Mouse (Mus musculus) adipocyte (in vitro differentiated cells): ENCODE measurements around the gene Nr1d2.
"Not testable (repeated sequence)": the region's sequence is repeated elsewhere in the genome, so short reads cannot be mapped to it uniquely, and the experiment has no call there.

ENCODE experiments used
- DNase-seq: peaks from one replicate; pipeline ENCODE4 v3.0.0-alpha.2; 2016; ENCODE audit warnings: low spot score

Nr1d2 gene

DNA sequence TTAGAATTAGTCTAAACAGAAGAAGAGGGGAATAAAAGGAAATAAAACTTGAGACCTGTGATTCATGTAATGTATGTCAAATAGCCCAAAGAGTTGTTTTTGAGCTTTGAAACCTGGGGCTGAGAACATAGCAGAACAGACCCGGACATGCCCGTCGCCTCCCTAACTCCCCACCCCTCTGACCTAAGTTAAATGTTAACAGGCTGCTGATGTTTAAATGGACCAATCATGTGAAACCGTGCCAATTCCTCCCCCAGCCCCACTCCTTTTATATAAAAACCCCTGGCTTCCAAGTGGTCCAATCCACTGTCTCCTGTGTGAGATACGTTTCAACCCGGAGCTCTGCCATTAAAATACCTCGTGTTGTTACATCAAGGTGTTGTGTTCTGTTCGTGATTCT is 7.1 kb downstream of the Nr1d2 start:
- DNase-seq = not testable (repeated sequence)

DNA sequence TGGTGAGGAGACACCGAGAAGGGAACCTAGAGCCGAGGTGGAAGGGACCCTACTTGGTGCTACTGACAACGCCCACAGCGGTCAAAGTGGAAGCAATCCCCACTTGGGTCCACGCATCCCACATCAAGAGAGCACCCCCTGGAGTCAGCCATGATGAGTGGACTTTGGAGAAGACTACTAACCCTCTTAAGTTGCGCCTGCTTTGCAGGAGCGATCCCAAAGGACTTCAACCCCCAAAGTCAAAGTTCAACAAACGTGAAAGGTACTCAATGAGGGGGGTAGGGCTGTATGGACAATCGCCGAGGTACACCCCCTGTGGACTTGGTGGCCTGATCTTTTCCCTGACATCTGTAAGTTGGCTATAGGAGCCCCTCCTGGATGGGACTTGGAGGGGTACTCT is 9.2 kb downstream of the Nr1d2 start:
- not testable (repeated sequence) for DNase-seq

DNA sequence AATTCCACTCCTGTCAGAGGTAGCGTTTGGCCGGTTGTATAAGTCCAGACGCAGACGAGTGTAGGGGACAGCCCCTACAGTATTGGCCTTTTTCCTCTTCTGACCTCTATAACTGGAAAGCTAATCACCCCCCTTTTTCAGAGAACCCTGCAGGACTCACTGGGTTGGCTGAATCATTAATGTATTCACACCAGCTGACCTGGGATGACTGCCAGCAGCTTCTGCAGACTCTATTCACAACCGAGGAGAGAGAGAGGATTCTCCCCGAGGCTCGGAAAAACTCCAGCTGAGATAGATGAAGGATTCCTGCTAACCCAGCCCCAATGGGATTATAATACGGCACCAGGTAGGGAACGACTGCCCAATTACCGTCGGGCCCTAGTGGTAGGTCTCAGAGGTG is 12.7 kb downstream of the Nr1d2 start:
- DNase-seq = not testable (repeated sequence)

DNA sequence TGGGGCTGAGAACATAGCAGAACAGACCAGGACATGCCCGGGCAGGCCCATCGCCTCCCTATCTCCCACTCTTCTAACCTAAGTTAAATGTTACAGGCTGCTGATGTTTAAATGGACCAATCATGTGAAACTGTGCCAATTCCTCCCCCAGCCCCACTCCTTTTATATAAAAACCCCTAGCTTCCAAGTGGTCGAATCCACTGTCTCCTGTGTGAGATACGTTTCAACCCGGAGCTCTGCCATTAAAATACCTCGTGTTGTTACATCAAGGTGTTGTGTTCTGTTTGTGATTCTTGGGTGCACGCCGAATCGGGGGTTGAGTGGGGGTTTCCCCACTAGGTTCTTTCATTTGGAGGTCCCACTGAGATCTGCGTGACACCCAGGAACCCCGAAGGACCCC is 13.5 kb downstream of the Nr1d2 start:
- not testable (repeated sequence) for DNase-seq

- DNase-seq = no peak
Observed at GRCm38 (mm10) chr14:18221977-18222376, 16.9 kb downstream of the Nr1d2 start.

DNA sequence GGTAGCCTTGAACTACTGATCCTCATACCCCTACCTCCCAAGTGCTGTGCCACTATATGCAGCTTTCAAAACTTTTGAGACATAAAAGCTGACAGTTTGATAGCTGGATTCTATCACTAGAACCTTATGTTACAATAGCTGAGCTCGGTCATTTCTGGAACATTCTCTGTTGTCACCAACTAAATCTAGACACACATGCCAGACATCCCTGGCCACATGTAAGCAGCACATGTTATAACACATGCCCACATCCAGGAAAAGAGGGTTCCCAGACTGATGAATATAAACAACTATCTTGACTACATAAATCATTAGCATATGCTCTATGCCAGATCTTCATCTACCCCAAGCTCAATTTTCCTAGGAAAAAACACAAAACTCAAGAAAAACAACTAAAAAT is 21.8 kb downstream of the Nr1d2 start:
- DNase-seq = no peak

DNA sequence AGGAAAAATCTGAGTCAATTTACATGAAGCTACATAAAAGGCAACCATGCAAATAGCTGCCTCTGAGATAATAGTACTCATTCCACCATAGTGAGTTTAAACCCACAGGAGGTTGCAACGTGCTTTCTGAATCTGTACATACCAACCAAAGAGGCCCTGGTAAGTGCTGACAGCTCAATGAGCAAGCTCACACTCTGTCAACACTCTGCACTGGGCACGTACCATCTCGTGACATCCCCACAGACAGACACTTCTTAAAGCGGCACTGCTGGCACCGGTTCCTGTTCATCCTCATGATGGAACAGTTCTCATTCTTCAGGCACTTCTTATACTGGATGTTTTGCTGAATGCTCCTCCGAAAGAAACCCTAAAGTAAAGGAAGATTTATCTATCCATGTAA is 22.5 kb downstream of the Nr1d2 start:
- DNase-seq = no peak

DNA sequence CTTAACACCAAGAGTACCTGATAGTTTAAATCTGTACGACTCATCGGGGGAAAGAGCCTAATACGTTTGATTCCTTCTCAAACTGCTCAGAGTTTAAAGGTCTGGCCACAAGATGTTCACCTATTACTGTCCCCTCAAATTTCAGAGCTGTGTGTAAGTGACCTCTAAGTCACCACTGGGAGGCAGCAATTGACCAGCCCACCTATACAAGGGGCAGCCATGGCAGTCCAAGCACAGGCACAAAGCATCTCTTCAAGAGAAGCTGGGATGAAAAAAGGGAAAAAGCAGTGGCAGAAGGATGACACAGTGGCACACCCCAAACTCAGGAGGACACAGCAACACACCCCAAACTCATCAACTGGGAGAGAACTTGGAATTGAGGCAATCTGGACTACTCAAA is 28.1 kb downstream of the Nr1d2 start:
- DNase-seq = peak; percentile 24

GRCm38 (mm10) chr14:18204315-18204714 is 34.6 kb downstream of the Nr1d2 start:
- DNase-seq = not testable (repeated sequence)

DNA sequence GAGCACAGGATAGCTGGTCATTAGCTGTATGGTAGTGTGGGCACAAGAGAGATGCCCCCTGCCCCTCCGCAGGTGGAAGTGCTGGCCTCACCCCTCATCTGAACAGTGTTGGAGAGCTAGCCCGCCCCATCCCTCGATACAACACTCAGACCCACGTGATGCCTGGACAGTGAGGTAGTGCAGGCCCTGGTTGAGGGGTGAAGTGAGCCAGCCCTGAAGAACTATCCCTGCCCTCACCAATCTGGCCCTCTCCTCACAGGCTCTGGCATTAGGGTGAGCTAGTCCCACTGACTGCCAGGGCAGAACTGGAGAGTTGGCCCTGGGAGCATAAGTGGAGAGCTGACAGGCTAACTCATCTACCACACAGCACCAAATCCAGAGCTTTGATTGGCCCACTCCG is 37.5 kb downstream of the Nr1d2 start:
- no peak for DNase-seq

GRCm38 (mm10) chr14:18186883-18187417 is 52.0 kb downstream of the Nr1d2 start:
- DNase-seq = peak; percentile 39

- DNase-seq = not testable (repeated sequence)
Observed at GRCm38 (mm10) chr14:18177531-18177930, 61.4 kb downstream of the Nr1d2 start.

DNA sequence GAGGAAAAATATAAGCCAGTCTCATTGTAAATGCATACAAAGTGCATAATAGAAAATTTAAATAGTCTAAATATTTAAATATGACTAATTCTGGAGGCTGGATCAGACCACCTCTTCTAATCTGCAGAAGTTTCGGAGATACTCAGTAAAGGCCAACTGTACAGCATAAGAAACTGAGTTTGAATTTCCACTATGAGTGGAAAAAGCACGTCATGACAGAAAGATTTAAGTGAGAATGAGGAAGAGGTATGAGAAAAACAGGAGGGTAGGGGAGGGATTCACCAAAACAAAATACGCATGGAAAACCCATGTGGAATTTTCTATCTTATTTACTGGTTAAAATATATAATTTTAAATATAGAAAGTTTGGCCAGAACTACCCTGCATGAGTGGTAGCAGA is 71.3 kb downstream of the Nr1d2 start:
- DNase-seq = no peak

DNA sequence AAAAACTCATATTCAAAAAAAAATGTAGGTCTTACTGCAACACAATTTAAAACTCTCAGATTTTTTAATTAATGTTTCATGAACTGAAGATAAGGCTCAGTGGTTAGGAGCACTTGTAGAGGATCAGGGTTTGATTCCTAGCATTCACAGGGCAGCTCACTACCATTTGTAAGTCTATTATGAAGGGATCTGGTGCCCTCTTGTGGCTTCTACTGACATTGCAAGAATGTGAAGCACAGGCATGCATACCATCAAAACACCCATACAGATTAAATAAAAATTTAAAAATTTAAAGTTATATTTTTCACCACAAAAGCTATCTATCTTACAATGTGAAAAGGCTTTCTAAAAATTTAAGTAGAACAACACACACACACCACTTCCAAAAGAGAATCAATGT is 71.9 kb downstream of the Nr1d2 start:
- DNase-seq = peak; percentile 53
